Mouse (Mus musculus): ENCODE measurements at regions not wholly inside any gene's neighbourhood (a gene's known extent, or its start where the extent isn't known, plus 50 kb on each side); places are given as distances from the start of the nearest gene placed in this dataset.

- no peak for TF ChIP-seq POLR2A (IDR thresholded peaks at IDR 0.05; ENCODE audit: borderline replicate concordance, control insufficient read depth, low read depth, low read length)
- TF ChIP-seq CTCF (IDR thresholded peaks at IDR 0.05; ENCODE audit: control insufficient read depth, insufficient read depth, low read length) = no peak
Observed at GRCm38 (mm10) chr12:109749256-109749655, 149.1 kb upstream of the Rtl1 start.

Data from bone marrow, adult 2 months (tissue).